Mouse (Mus musculus) cerebellum, adult 8-10 months (tissue): ENCODE results near the gene Zfp462.

Experiments
- DNase-seq: peaks from one replicate; pipeline ENCODE4 v3.0.0; 2022

Zfp462 gene

GRCm38 (mm10) chr4:55049938-55050610 lies 105.2 kb downstream of the Zfp462 start:
- DNase-seq, result no peak

- no peak for DNase-seq
Measured at GRCm38 (mm10) chr4:55051345-55051744, 106.5 kb downstream of the Zfp462 start.

GRCm38 (mm10) chr4:55052686-55053085 lies 107.8 kb downstream of the Zfp462 start:
- DNase-seq, result no peak

GRCm38 (mm10) chr4:55057666-55058455 lies 113.0 kb downstream of the Zfp462 start:
- no peak for DNase-seq

- DNase-seq, result no peak
Measured at GRCm38 (mm10) chr4:55058901-55059300, 114.1 kb downstream of the Zfp462 start.

- no peak for DNase-seq
Measured at GRCm38 (mm10) chr4:55066341-55067170, 121.7 kb downstream of the Zfp462 start.

- no peak for DNase-seq
Measured at GRCm38 (mm10) chr4:55071535-55071934, 126.7 kb downstream of the Zfp462 start.

- DNase-seq, result no peak
Measured at GRCm38 (mm10) chr4:55077133-55077889, 132.5 kb downstream of the Zfp462 start.

GRCm38 (mm10) chr4:55077902-55078716 lies 133.3 kb downstream of the Zfp462 start:
- DNase-seq, result no peak

GRCm38 (mm10) chr4:55079056-55079455 lies 134.2 kb downstream of the Zfp462 start:
- no peak for DNase-seq

GRCm38 (mm10) chr4:55084080-55084688 lies 139.3 kb downstream of the Zfp462 start:
- no peak for DNase-seq

- no peak for DNase-seq
Measured at GRCm38 (mm10) chr4:55088153-55088552, 143.3 kb downstream of the Zfp462 start.

- DNase-seq, result no peak
Measured at GRCm38 (mm10) chr4:55088922-55089321, 144.1 kb downstream of the Zfp462 start.

GRCm38 (mm10) chr4:55097157-55097556 lies 152.3 kb downstream of the Zfp462 start:
- DNase-seq, result no peak

- DNase-seq, result no peak
Measured at GRCm38 (mm10) chr4:55098366-55098765, 153.5 kb downstream of the Zfp462 start.

GRCm38 (mm10) chr4:55100851-55101250 lies 156.0 kb downstream of the Zfp462 start:
- no peak for DNase-seq

GRCm38 (mm10) chr4:55101601-55102000 lies 156.8 kb downstream of the Zfp462 start:
- no peak for DNase-seq

GRCm38 (mm10) chr4:55102382-55102781 lies 157.5 kb downstream of the Zfp462 start:
- DNase-seq, result no peak

GRCm38 (mm10) chr4:55103575-55103974 lies 158.7 kb downstream of the Zfp462 start:
- DNase-seq, result no peak

GRCm38 (mm10) chr4:55117839-55118487 lies 173.1 kb downstream of the Zfp462 start:
- no peak for DNase-seq

- DNase-seq, result no peak
Measured at GRCm38 (mm10) chr4:55121126-55121525, 176.3 kb downstream of the Zfp462 start.
